Mouse (Mus musculus): Measurements from ENCODE around the gene Tpsab1. TPM values are rescaled to one million over a fixed set of nuclear protein-coding genes. Genes with fewer than 3 reads are reported as not detected.
A peak's percentile ranks its signal among the peaks of the same experiment; 100 is the strongest.

Tpsab1 gene
- polyA plus RNA-seq, 1 experiment from 2014 or later = not detected

GRCm38 (mm10) chr17:25340003-25340402 lies 5.4 kb downstream of the Tpsab1 start:
- no peak overlapping the region for H3K4me3 ChIP-seq (ENCODE audit: low read depth, low read length)
- no peaks in the 10 kb centered on the region for H3K27me3 ChIP-seq (ENCODE audit: control insufficient read depth, insufficient read depth, low read depth, low read length)
- WGBS (ENCODE audit: insufficient replicate concordance) = 64% methylated on average over 6 of the region's 6 CpGs
- peaks cover 2% of the 10 kb centered on the region for H3K4me1 ChIP-seq (ENCODE audit: control insufficient read depth, low read depth, low read length)
- ATAC-seq (ENCODE audit: low read depth) = peak; percentile 64
- no peak overlapping the region for H3K27ac ChIP-seq (ENCODE audit: low read length)
- no peaks in the 10 kb centered on the region for H3K9me3 ChIP-seq (replicated peaks; ENCODE audit: control insufficient read depth, low read length)
- H3K36me3 ChIP-seq (ENCODE audit: control insufficient read depth, insufficient read depth) = no peaks in the 10 kb centered on the region
- H3K9ac ChIP-seq (ENCODE audit: low read depth, low read length) = no peak overlapping the region
- H3K4me2 ChIP-seq (ENCODE audit: low read depth, low read length) = no peak overlapping the region

GRCm38 (mm10) chr17:25338218-25338617 lies 7.1 kb downstream of the Tpsab1 start:
- Histone ChIP-seq H3K27me3 (ENCODE audit: control insufficient read depth, insufficient read depth, low read depth, low read length) (no peaks in the 10 kb centered on the region; the same call in 1 of the 2 replicates), H3K36me3 (ENCODE audit: control insufficient read depth, insufficient read depth) (no peaks in the 10 kb centered on the region), H3K4me2 (ENCODE audit: low read depth, low read length) (no peak overlapping the region), H3K27ac (ENCODE audit: low read length) (peak overlapping the region; percentile 64), H3K4me3 (ENCODE audit: low read depth, low read length) (no peak overlapping the region), H3K4me1 (ENCODE audit: control insufficient read depth, low read depth, low read length) (peaks cover 2% of the 10 kb centered on the region), H3K9me3 (replicated peaks; ENCODE audit: control insufficient read depth, low read length) (no peaks in the 10 kb centered on the region), H3K9ac (ENCODE audit: low read depth, low read length) (no peak overlapping the region)
- peak; percentile 62 for ATAC-seq (ENCODE audit: low read depth)
- 51% methylated on average over 4 of the region's 4 CpGs for WGBS (ENCODE audit: insufficient replicate concordance)

DNA sequence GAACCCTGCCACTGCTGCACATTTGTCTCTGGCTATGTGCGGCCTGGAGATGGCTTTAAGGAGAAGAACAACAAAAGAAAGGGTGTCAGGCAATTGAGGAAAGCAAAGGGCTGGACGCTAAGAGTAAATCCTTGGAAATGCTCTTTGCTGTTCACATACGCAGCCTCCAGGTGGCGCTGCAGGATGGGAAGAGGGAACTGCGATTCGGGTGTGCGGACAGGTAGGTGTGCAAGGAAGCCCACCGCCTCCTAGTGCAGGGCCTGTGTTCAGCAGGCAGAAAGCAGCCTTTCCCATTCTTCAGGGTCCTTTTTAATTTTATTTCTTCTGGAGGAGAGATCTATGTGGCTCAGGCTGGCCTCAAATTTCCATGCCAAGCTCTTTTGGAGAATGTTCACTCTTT lies 11.4 kb downstream of the Tpsab1 start:
- Histone ChIP-seq H3K4me1 (ENCODE audit: control insufficient read depth, low read depth, low read length) (no peaks in the 10 kb centered on the region; the same call in 1 of the 2 replicates), H3K36me3 (ENCODE audit: control insufficient read depth, insufficient read depth) (no peaks in the 10 kb centered on the region), H3K27me3 (ENCODE audit: control insufficient read depth, insufficient read depth, low read depth, low read length) (no peaks in the 10 kb centered on the region; the same call in none of the 2 replicates), H3K9ac (ENCODE audit: low read depth, low read length) (no peak overlapping the region), H3K27ac (ENCODE audit: low read length) (no peak overlapping the region), H3K9me3 (replicated peaks; ENCODE audit: control insufficient read depth, low read length) (no peaks in the 10 kb centered on the region), H3K4me3 (ENCODE audit: low read depth, low read length) (no peak overlapping the region), H3K4me2 (ENCODE audit: low read depth, low read length) (no peak overlapping the region)
- WGBS (ENCODE audit: insufficient replicate concordance) = 2% methylated on average over 8 of the region's 8 CpGs
- no peak for ATAC-seq (ENCODE audit: low read depth)

DNA sequence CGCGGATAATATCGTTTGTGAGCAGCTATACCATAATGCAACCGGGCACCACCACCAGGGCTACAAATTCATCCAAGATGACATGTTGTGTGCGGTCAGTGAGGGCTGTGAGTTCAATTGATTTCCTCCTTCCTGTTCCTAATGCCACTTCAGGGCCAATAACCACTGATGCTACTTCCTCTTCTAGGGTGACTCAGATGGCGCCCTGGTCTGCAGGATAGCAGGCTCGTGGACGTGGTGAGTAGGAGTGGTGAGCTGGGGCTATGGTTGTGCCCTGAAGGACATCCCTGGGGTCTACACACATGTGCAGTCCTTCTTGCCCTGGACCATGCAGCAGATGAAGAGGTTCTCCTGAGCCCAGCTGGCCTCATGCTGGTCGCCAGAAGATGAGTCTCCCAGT lies 13.0 kb downstream of the Tpsab1 start:
- no peaks in the 10 kb centered on the region for H3K36me3 ChIP-seq (ENCODE audit: control insufficient read depth, insufficient read depth)
- no peak overlapping the region for H3K27ac ChIP-seq (ENCODE audit: low read length)
- 21% methylated on average over 9 of the region's 9 CpGs for WGBS (ENCODE audit: insufficient replicate concordance)
- H3K27me3 ChIP-seq (ENCODE audit: control insufficient read depth, insufficient read depth, low read depth, low read length) = no peaks in the 10 kb centered on the region; the same call in none of the 2 replicates
- no peak overlapping the region for H3K4me3 ChIP-seq (ENCODE audit: low read depth, low read length)
- H3K4me1 ChIP-seq (ENCODE audit: control insufficient read depth, low read depth, low read length) = no peaks in the 10 kb centered on the region
- no peak overlapping the region for H3K4me2 ChIP-seq (ENCODE audit: low read depth, low read length)
- no peaks in the 10 kb centered on the region for H3K9me3 ChIP-seq (replicated peaks; ENCODE audit: control insufficient read depth, low read length)
- ATAC-seq (ENCODE audit: low read depth) = no peak
- no peak overlapping the region for H3K9ac ChIP-seq (ENCODE audit: low read depth, low read length)

- H3K9ac ChIP-seq (ENCODE audit: low read depth, low read length) = no peak overlapping the region
- H3K4me1 ChIP-seq (ENCODE audit: control insufficient read depth, low read depth, low read length) = no peaks in the 10 kb centered on the region
- ATAC-seq (ENCODE audit: low read depth) = peak; percentile 64
- no peak overlapping the region for H3K4me2 ChIP-seq (ENCODE audit: low read depth, low read length)
- no peaks in the 10 kb centered on the region for H3K27me3 ChIP-seq (ENCODE audit: control insufficient read depth, insufficient read depth, low read depth, low read length)
- H3K9me3 ChIP-seq (replicated peaks; ENCODE audit: control insufficient read depth, low read length) = no peaks in the 10 kb centered on the region
- no peaks in the 10 kb centered on the region for H3K36me3 ChIP-seq (ENCODE audit: control insufficient read depth, insufficient read depth)
- no peak overlapping the region for H3K4me3 ChIP-seq (ENCODE audit: low read depth, low read length)
- H3K27ac ChIP-seq (ENCODE audit: low read length) = no peak overlapping the region
- 9% methylated on average over 2 of the region's 2 CpGs for WGBS (ENCODE audit: insufficient replicate concordance)
These were observed 22.4 kb downstream of the Tpsab1 start for GRCm38 (mm10) chr17:25322930-25323329.

DNA sequence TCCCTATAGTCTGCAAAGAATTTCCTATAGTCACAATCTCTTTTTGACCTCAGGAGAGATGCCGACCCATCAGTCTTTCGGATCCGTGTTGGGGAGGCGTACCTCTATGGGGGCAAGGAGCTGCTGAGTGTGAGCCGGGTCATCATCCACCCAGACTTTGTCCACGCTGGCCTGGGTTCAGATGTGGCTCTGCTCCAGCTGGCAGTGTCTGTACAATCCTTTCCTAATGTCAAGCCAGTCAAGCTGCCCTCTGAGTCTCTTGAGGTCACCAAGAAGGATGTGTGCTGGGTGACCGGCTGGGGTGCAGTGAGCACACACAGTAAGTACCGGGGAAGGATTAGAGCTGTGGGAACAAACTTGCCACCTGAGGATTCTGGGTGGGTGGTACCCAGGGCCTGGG lies 24.5 kb downstream of the Tpsab1 start:
- H3K27ac ChIP-seq (ENCODE audit: low read length) = no peak overlapping the region
- H3K27me3 ChIP-seq (ENCODE audit: control insufficient read depth, insufficient read depth, low read depth, low read length) = no peaks in the 10 kb centered on the region
- no peaks in the 10 kb centered on the region for H3K9me3 ChIP-seq (replicated peaks; ENCODE audit: control insufficient read depth, low read length)
- H3K4me2 ChIP-seq (ENCODE audit: low read depth, low read length) = no peak overlapping the region
- H3K9ac ChIP-seq (ENCODE audit: low read depth, low read length) = no peak overlapping the region
- no peak for ATAC-seq (ENCODE audit: low read depth)
- H3K4me1 ChIP-seq (ENCODE audit: control insufficient read depth, low read depth, low read length) = no peaks in the 10 kb centered on the region
- WGBS (ENCODE audit: insufficient replicate concordance) = 67% methylated on average over 8 of the region's 8 CpGs
- no peaks in the 10 kb centered on the region for H3K36me3 ChIP-seq (ENCODE audit: control insufficient read depth, insufficient read depth)
- H3K4me3 ChIP-seq (ENCODE audit: low read depth, low read length) = no peak overlapping the region

- no peaks in the 10 kb centered on the region for H3K27me3 ChIP-seq (ENCODE audit: control insufficient read depth, insufficient read depth, low read depth, low read length)
- ATAC-seq (ENCODE audit: low read depth) = no peak
- whole genome bisulfite sequencing (ENCODE audit: insufficient replicate concordance) = 39% methylated on average over 5 of the region's 5 CpGs
- H3K36me3 ChIP-seq (ENCODE audit: control insufficient read depth, insufficient read depth) = no peaks in the 10 kb centered on the region
- H3K4me1 ChIP-seq (ENCODE audit: control insufficient read depth, low read depth, low read length) = no peaks in the 10 kb centered on the region
- H3K4me2 ChIP-seq (ENCODE audit: low read depth, low read length) = no peak within 1 kb of the TSS
- H3K4me3 ChIP-seq (ENCODE audit: low read depth, low read length) = no peak within 1 kb of the TSS
- H3K9me3 ChIP-seq (replicated peaks; ENCODE audit: control insufficient read depth, low read length) = no peaks in the 10 kb centered on the region
- H3K27ac ChIP-seq (ENCODE audit: low read length) = no peak within 1 kb of the TSS
- H3K9ac ChIP-seq (ENCODE audit: low read depth, low read length) = no peak within 1 kb of the TSS
These were observed 27.0 kb downstream of the Tpsab1 start, which contains the start of gene Prss29 for GRCm38 (mm10) chr17:25318354-25318753. Prss29 (plus strand) TSS chr17:25318654.

GRCm38 (mm10) chr17:25308346-25308745 lies 37.0 kb downstream of the Tpsab1 start, which contains the start of gene Prss28:
Prss28 (plus strand) TSS chr17:25308646.
- ATAC-seq (ENCODE audit: low read depth) = no peak
- Histone ChIP-seq H3K4me1 (ENCODE audit: control insufficient read depth, low read depth, low read length) (no peaks in the 10 kb centered on the region), H3K9ac (ENCODE audit: low read depth, low read length) (no peak within 1 kb of the TSS), H3K36me3 (ENCODE audit: control insufficient read depth, insufficient read depth) (no peaks in the 10 kb centered on the region), H3K4me3 (ENCODE audit: low read depth, low read length) (no peak within 1 kb of the TSS), H3K9me3 (replicated peaks; ENCODE audit: control insufficient read depth, low read length) (no peaks in the 10 kb centered on the region), H3K27ac (ENCODE audit: low read length) (no peak within 1 kb of the TSS), H3K27me3 (ENCODE audit: control insufficient read depth, insufficient read depth, low read depth, low read length) (no peaks in the 10 kb centered on the region), H3K4me2 (ENCODE audit: low read depth, low read length) (no peak within 1 kb of the TSS)
- 37% methylated on average over 4 of the region's 4 CpGs for WGBS (ENCODE audit: insufficient replicate concordance)

DNA sequence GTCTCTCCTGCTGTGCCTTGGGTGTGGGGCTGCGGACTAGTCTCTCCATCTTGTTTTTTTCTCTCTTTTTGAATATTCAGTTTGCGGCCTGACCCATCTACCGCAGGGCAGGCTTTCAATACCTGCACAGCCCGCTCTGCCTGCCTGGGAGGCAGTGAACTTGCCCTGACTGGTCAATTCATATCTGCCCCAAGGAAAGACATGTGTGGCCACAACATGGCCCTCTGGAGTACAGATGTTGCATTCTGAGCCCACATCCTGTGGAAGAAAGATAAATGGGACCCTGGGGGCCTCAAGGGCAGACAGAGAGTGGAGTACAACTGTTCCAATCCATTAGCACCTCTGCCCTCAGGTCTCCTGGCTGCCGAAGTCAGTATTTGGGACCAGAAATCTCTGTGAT lies 47.3 kb downstream of the Tpsab1 start, which contains the start of gene Prss34:
TSS of gene Prss34 (plus strand) at position 301 of the 400 bp plus-strand sequence.
- H3K9me3 ChIP-seq (replicated peaks; ENCODE audit: control insufficient read depth, low read length) = no peaks in the 10 kb centered on the region
- no peaks in the 10 kb centered on the region for H3K36me3 ChIP-seq (ENCODE audit: control insufficient read depth, insufficient read depth)
- H3K9ac ChIP-seq (ENCODE audit: low read depth, low read length) = no peak within 1 kb of the TSS
- no peak within 1 kb of the TSS for H3K27ac ChIP-seq (ENCODE audit: low read length)
- WGBS (ENCODE audit: insufficient replicate concordance) = 57% methylated on average over 5 of the region's 5 CpGs
- no peak within 1 kb of the TSS for H3K4me3 ChIP-seq (ENCODE audit: low read depth, low read length)
- ATAC-seq (ENCODE audit: low read depth) = no peak
- no peaks in the 10 kb centered on the region; the same call in 1 of the 2 replicates for H3K27me3 ChIP-seq (ENCODE audit: control insufficient read depth, insufficient read depth, low read depth, low read length)
- no peak within 1 kb of the TSS for H3K4me2 ChIP-seq (ENCODE audit: low read depth, low read length)
- no peaks in the 10 kb centered on the region for H3K4me1 ChIP-seq (ENCODE audit: control insufficient read depth, low read depth, low read length)

Measured in liver, embryonic 16.5 days (tissue).